In genomic region chr4:150373111-150374109, GRCm38 (mm10) we compare ENCODE assay signal across 8 mouse cellular contexts.
A peak's percentile ranks its signal among the peaks of the same experiment; 100 is the strongest.
DNase-seq lines count a peak whose midpoint lies in the region; ATAC-seq and TF ChIP-seq lines count a peak whose summit lies in the region.

No protein-coding gene starts in this region.

- in situ Hi-C loops in CH12.LX (cut with MboI; ENCODE audit: low pct_ligation_motif_present, low pct_unique_long_range_greater_than_20kb, low sequenced_read_pairs) = no loop called here

- no peak overlapping the region for H3K27ac ChIP-seq in cerebellum, adult 2 months (ENCODE audit: insufficient read depth, low read length)
- no peak overlapping the region for H3K27ac ChIP-seq in CH12.LX (ENCODE audit: insufficient read depth, low read depth)

- TF ChIP-seq POLR2A in cerebellum, adult 2 months (IDR thresholded peaks at IDR 0.05; ENCODE audit: borderline replicate concordance, insufficient read depth, low read length) = no peak
- no peak for TF ChIP-seq POLR2A in CH12.LX (IDR thresholded peaks at IDR 0.05; ENCODE audit: low read depth, low read length)

- no peaks in the 10 kb centered on the region for H3K36me3 ChIP-seq in CH12.LX (replicated peaks in 1 of 2; ENCODE audit: control insufficient read depth in 1 of 2, insufficient read depth in 1 of 2, low read length in 1 of 2)

- TF ChIP-seq EP300 in CH12.LX (IDR thresholded peaks at IDR 0.05; ENCODE audit: low read length) = no peak

- peak overlapping the region; percentile 90 for H3K4me2 ChIP-seq in CH12.LX (ENCODE audit: insufficient read depth, low read depth, poor library complexity, severe bottlenecking)

- 15% methylated on average over 15 of the region's 15 CpGs for WGBS in cerebellum, adult 2 months

- H3K79me2 ChIP-seq in CH12.LX (replicated peaks; ENCODE audit: control insufficient read depth, extremely low read depth, insufficient read depth, poor library complexity, severe bottlenecking) = peaks cover 23% of the 10 kb centered on the region

- dilution Hi-C loops in CH12.LX (cut with MboI; ENCODE audit: extremely low pct_ligation_motif_present, extremely low pct_unique_long_range_greater_than_20kb, low sequenced_read_pairs) = no loop called here

- H3K27me3 ChIP-seq in cerebellum, adult 2 months (ENCODE audit: control insufficient read depth, insufficient read depth, low read length) = no peaks in the 10 kb centered on the region
- no peaks in the 10 kb centered on the region for H3K27me3 ChIP-seq in CH12.LX (replicated peaks)

- ATAC-seq in megakaryocyte-erythroid progenitor cell, adult 5-6 weeks (replicated peaks; ENCODE audit: low FRiP score, low TSS enrichment, poor library complexity, severe bottlenecking) = peak; percentile 77

- no peak overlapping the region for H3K4me3 ChIP-seq in cerebellum, adult 2 months (replicated peaks; ENCODE audit: insufficient read depth, low read depth, low read length)
- peak overlapping the region in 2 of 3 experiments; percentile 57 to 58 for H3K4me3 ChIP-seq in CH12.LX (replicated peaks in 1 of 3; ENCODE audit: low read depth in 2 of 3, low read length in 2 of 3, poor library complexity in 1 of 3)

- peaks cover 24% of the 10 kb centered on the region for H3K4me1 ChIP-seq in cerebellum, adult 2 months (ENCODE audit: control insufficient read depth, insufficient read depth, low read length)
- H3K4me1 ChIP-seq in CH12.LX (ENCODE audit: control insufficient read depth in 1 of 2, insufficient read depth in 2 of 2) = peaks cover 21 to 76% of the 10 kb centered on the region in 2 experiments

- H3K9ac ChIP-seq in CH12.LX (ENCODE audit: insufficient read depth, low read depth) = peak overlapping the region; percentile 83

- TF ChIP-seq CTCF in cerebellum, adult 2 months (IDR thresholded peaks at IDR 0.05; ENCODE audit: borderline replicate concordance, insufficient read depth, low read depth, low read length) = no peak
- TF ChIP-seq CTCF in CH12.LX (conservative IDR thresholded peaks at IDR 0.05 in 1 of 2, IDR thresholded peaks at IDR 0.05 in 1 of 2; ENCODE audit: low read depth in 2 of 2, low read length in 2 of 2) = no peak

- H3K9me3 ChIP-seq in CH12.LX (replicated peaks; ENCODE audit: low read length) = no peaks in the 10 kb centered on the region

- no peak for TF ChIP-seq RAD21 in CH12.LX (IDR thresholded peaks at IDR 0.05; ENCODE audit: low read depth, low read length)

- DNase-seq in cerebellum, adult 2 months = peak; percentile 52 to 53
- no peak for DNase-seq in cerebellum, adult 8-10 months
- DNase-seq in CH12.LX (ENCODE audit: extremely low read depth) = no peak
- DNase-seq in embryo, embryonic 9.5 days (ENCODE audit: extremely low spot score) = peak; percentile 57
- DNase-seq in heart, adult 9 months (ENCODE audit: low spot score in 2 of 2) = peak; percentile 31 to 42
- DNase-seq in kidney, postnatal 4 days = peak; percentile 25 to 47
- peak; percentile 44 for DNase-seq in thymus, postnatal 25 days

TF ChIP-seq in CH12.LX, 34 proteins besides CTCF, POLR2A, EP300 and RAD21:
- no peak for TF ChIP-seq ELF1 (IDR thresholded peaks at IDR 0.05; ENCODE audit: low read depth, low read length)

Comparison
In these comparisons a context has a peak if more than half of its experiments do, and no peak if none do; other contexts are left out.
1. DNase-seq: peak in cerebellum, adult 2 months (2 of 2), embryo, embryonic 9.5 days (single experiment), heart, adult 9 months (2 of 2), kidney, postnatal 4 days (2 of 2) and thymus, postnatal 25 days (single experiment); none in cerebellum, adult 8-10 months (single experiment) and CH12.LX (single experiment).